Mouse (Mus musculus): Measurements from ENCODE around the gene Lgals3.

The Lgals3 gene

GRCm38 (mm10) chr14:47361899-47362298, 5.7 kb upstream of the Lgals3 start:
- in situ Hi-C loops (cut with MboI; ENCODE audit: low pct_unique_long_range_greater_than_20kb in 1 of 2, low sequenced_read_pairs in 2 of 2, unreplicated experiment in 1 of 2): no loop called here

DNA sequence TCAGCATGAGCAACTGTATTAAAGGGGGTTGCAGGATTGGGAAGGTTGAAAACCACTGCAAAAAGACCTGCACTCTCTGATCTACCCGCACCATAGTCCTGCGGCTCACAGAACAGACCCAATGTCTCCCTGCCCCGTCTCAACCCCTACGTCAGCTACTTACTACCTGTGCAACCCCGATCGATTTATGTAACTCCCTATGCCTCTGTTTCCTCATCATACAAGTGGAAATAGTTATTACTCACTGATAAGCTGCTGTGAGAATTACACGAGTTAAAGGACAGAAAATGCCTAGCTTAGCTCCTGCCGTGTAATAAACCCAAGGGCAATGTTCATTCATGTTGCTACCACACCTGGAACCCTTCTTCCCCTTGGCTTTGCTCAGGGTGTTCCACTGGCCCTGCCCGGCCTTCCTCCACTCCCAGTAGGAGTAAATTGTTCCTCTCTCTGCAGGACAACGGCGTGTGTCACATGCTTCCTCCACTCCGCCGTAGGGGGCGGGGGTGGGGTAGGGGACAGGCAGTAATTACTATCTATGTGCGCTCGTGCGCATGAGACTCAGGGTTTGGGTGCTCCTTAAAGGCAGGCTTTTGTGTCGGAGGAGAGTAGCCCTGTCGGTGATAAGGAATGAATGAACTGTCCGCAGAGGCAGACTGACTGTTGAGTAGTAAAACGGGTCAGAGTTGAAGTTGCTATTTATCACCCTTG, 2.7 kb upstream of the Lgals3 start:
- in situ Hi-C loops (cut with MboI; ENCODE audit: low pct_unique_long_range_greater_than_20kb in 1 of 2, low sequenced_read_pairs in 2 of 2, unreplicated experiment in 1 of 2): no loop called here

DNA sequence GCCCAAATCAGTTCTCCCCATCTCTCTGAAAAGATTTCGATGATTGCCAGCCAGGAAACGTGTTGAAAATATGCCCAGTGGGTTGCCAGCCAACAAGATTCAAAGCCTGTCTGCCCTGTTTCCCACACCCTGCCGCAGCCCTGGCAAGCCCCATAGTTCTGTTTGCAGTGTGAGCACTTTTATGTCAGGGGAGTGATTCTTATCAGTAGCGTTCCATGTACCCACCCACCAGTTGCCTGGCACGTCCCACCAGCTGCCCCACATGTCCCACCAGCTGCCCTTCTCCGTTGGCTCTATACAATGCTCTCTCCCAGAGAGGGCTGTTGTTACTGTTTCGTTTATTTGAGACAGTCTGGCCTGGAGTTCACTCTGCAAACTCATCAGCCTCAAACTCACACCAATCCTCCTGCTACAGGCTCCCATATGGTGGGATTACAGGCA, 650 bp upstream of the Lgals3 start:
- in situ Hi-C loops (cut with MboI; ENCODE audit: low pct_unique_long_range_greater_than_20kb in 1 of 2, low sequenced_read_pairs in 2 of 2, unreplicated experiment in 1 of 2): no loop called here

GRCm38 (mm10) chr14:47369741-47370140, 2.2 kb downstream of the Lgals3 start:
- in situ Hi-C loops (cut with MboI; ENCODE audit: low pct_unique_long_range_greater_than_20kb in 1 of 2, low sequenced_read_pairs in 2 of 2, unreplicated experiment in 1 of 2): no loop called here

DNA sequence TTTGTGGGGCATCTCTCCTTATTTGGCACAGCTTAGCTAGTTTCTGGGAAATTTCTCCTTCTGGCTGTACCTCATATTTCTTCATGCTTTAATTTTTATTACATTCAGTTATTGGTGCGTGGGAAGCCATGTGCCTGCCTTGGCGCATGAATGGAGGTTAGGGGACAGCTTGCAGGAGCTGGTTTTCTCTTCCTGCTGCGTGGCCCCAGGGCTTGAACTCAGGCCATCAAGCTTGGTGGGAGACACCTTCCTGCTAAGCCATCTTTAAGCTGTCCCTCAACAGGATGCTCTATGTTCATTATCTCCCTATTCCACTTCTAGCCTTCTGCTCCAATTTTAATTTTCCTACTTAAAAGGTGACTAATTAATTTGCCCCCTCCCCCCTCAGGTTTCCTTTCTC, 3.2 kb downstream of the Lgals3 start:
- in situ Hi-C loops (cut with MboI; ENCODE audit: low pct_unique_long_range_greater_than_20kb in 1 of 2, low sequenced_read_pairs in 2 of 2, unreplicated experiment in 1 of 2): no loop called here

DNA sequence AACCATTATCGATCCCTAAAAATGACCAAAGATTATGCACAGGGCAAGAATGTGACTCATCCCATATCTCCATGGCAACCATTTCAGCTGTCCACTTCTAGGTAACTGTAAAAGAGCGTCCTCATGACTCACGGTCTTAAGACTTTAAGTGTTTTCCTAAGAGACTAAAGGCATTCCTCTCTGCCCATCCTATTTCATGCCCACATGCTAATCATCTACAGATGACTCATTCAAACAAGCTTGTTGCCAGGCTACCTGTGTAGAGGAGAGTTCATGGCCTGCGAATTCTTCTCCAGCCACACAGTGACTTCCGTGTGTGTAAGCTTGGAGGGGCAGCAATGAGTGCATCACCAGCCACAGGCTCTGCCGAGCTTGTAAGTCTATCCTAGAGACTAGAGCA, 4.1 kb downstream of the Lgals3 start:
- in situ Hi-C loops (cut with MboI; ENCODE audit: low pct_unique_long_range_greater_than_20kb in 1 of 2, low sequenced_read_pairs in 2 of 2, unreplicated experiment in 1 of 2): no loop called here

- in situ Hi-C loops (cut with MboI; ENCODE audit: low pct_unique_long_range_greater_than_20kb in 1 of 2, low sequenced_read_pairs in 2 of 2, unreplicated experiment in 1 of 2): no loop called here
These were observed 6.5 kb downstream of the Lgals3 start for GRCm38 (mm10) chr14:47373728-47374678.

- in situ Hi-C loops (cut with MboI; ENCODE audit: low pct_unique_long_range_greater_than_20kb in 1 of 2, low sequenced_read_pairs in 2 of 2, unreplicated experiment in 1 of 2): no loop called here
These were observed 9.0 kb downstream of the Lgals3 start for GRCm38 (mm10) chr14:47376526-47376925.

- in situ Hi-C loops (cut with MboI; ENCODE audit: low pct_unique_long_range_greater_than_20kb in 1 of 2, low sequenced_read_pairs in 2 of 2, unreplicated experiment in 1 of 2): no loop called here
These were observed 10.8 kb downstream of the Lgals3 start for GRCm38 (mm10) chr14:47378336-47378735.

- in situ Hi-C loops (cut with MboI; ENCODE audit: low pct_unique_long_range_greater_than_20kb in 1 of 2, low sequenced_read_pairs in 2 of 2, unreplicated experiment in 1 of 2): loop anchor here in 1 of 2 experiments (5.0 kb wide), 1 partner anchor 42 kb away; no protein-coding TSS in a partner anchor
These were observed 16.4 kb downstream of the Lgals3 start for GRCm38 (mm10) chr14:47383911-47384310.

GRCm38 (mm10) chr14:47384653-47385052, 17.1 kb downstream of the Lgals3 start:
- in situ Hi-C loops (cut with MboI; ENCODE audit: low pct_unique_long_range_greater_than_20kb in 1 of 2, low sequenced_read_pairs in 2 of 2, unreplicated experiment in 1 of 2): loop anchor here (5.0 kb wide), 1 partner anchor 42 kb away; no protein-coding TSS in a partner anchor

- in situ Hi-C loops (cut with MboI; ENCODE audit: low pct_unique_long_range_greater_than_20kb in 1 of 2, low sequenced_read_pairs in 2 of 2, unreplicated experiment in 1 of 2): loop anchor here in 1 of 2 experiments (5.0 kb wide), 1 partner anchor 44 kb away; no protein-coding TSS in a partner anchor
These were observed 18.6 kb downstream of the Lgals3 start for GRCm38 (mm10) chr14:47386125-47386524.

DNA sequence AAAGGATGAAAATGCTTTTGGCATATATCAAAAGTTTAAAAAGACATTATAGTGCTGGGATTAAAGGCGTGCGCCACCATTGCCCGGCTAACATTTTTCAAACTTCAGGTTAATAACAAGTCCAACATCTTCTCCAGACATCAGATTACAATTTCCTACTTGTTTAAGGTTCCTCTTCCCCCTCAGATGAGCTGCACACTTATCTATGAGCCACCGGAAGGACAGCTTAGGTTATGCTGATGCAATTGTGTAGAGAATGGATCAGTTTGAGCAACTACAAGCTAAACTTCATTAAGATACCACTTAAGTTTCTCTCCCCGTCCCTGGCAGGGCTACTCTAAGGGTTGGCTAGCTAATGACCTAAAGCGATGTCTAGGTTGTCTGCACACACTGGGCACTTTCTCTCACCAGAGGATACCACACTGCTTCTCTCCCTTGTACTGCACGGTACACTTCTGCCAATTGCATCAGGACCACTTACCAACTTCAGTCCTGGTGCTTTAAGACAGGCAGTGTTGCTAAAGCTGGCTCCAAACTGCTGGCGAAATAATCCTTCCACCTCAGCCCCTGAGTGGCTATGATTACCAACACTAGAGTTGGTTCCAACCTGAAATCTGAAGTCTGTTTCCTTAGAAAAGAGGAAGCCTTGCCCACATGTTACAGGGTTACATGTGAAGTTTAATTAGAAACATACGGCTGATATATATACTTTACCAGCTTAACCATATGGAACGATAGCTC, 26.0 kb downstream of the Lgals3 start:
- in situ Hi-C loops (cut with MboI; ENCODE audit: low pct_unique_long_range_greater_than_20kb in 1 of 2, low sequenced_read_pairs in 2 of 2, unreplicated experiment in 1 of 2): no loop called here

GRCm38 (mm10) chr14:47395007-47395406, 27.5 kb downstream of the Lgals3 start:
- in situ Hi-C loops (cut with MboI; ENCODE audit: low pct_unique_long_range_greater_than_20kb in 1 of 2, low sequenced_read_pairs in 2 of 2, unreplicated experiment in 1 of 2): no loop called here

- in situ Hi-C loops (cut with MboI; ENCODE audit: low pct_unique_long_range_greater_than_20kb in 1 of 2, low sequenced_read_pairs in 2 of 2, unreplicated experiment in 1 of 2): no loop called here
These were observed 28.0 kb downstream of the Lgals3 start for GRCm38 (mm10) chr14:47395462-47396026.

DNA sequence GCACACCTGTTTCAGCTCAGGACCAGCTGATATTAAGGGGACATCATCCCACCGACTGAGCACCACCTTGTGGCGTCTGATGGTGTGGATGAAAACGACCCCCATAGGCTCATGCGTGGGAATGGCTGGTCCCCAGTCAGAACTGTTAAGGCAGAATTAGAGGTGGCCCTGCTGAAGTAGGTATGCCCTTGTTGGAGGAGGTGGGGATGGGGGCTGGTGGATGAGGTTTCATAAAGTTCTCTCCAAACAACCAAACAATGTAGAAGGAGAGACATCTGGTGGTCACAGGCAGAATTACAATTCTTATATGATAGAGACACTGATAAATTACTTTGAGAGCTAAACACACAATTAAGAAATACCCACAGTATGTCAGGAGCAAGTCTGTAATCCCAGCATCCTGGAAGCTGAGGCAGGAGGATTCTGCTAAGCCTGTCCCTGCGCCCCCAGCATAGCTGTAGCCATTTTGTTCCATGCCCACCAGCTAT, 28.7 kb downstream of the Lgals3 start:
- in situ Hi-C loops (cut with MboI; ENCODE audit: low pct_unique_long_range_greater_than_20kb in 1 of 2, low sequenced_read_pairs in 2 of 2, unreplicated experiment in 1 of 2): no loop called here

DNA sequence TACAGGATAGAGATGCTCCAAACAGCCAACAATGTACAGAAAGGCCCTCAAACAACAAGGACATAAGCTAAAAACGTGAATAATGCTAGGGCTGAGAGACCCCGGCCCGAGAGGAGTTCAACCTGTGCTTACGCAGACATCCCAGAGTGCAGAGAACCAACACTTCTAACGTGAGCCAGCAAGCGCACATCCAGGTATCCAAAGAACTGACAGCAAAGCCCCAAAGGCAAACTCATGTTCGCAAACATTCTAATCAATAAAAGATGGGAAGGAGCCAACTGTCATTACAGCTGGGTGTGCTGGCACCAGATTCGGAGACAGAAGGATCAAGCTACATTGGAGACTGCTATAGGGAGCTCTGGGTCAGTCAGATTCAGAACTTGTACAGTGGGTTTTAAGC, 35.2 kb downstream of the Lgals3 start:
- in situ Hi-C loops (cut with MboI; ENCODE audit: low pct_unique_long_range_greater_than_20kb in 1 of 2, low sequenced_read_pairs in 2 of 2, unreplicated experiment in 1 of 2): no loop called here

GRCm38 (mm10) chr14:47406000-47406399, 38.4 kb downstream of the Lgals3 start:
- in situ Hi-C loops (cut with MboI; ENCODE audit: low pct_unique_long_range_greater_than_20kb in 1 of 2, low sequenced_read_pairs in 2 of 2, unreplicated experiment in 1 of 2): no loop called here

All from mouse embryonic stem cell (cell line).